Mouse (Mus musculus): ENCODE measurements around the gene Msrb3. TPM values are rescaled to one million over a fixed set of nuclear protein-coding genes. Genes with fewer than 3 reads are reported as not detected.

Msrb3 gene
- polyA plus RNA-seq, 1 experiment from 2014 or later = 1.7 TPM

- H3K4me2 ChIP-seq (replicated peaks) = no peak overlapping the region
- H3K4me3 ChIP-seq = no peak overlapping the region
- H3K9ac ChIP-seq (replicated peaks) = no peak overlapping the region
- H3K27ac ChIP-seq (replicated peaks) = no peak overlapping the region
- no peaks in the 10 kb centered on the region for H3K27me3 ChIP-seq
- 0 out of 2 replicates have a peak, but pooled peaks cover 6% of the 10 kb centered on the region for H3K4me1 ChIP-seq
- no peak for ATAC-seq (replicated peaks)
- 47% methylated on average over 15 of the region's 15 CpGs for WGBS
- no peaks in the 10 kb centered on the region for H3K9me3 ChIP-seq
- no peaks in the 10 kb centered on the region for H3K36me3 ChIP-seq
Measured at GRCm38 (mm10) chr10:120914948-120915631, 16.2 kb upstream of the Msrb3 start.

GRCm38 (mm10) chr10:120914286-120914685 is 15.4 kb upstream of the Msrb3 start:
- Histone ChIP-seq H3K4me1 (0 out of 2 replicates have a peak, but pooled peaks cover 6% of the 10 kb centered on the region), H3K4me3 (no peak overlapping the region), H3K27ac (replicated peaks) (no peak overlapping the region), H3K9me3 (no peaks in the 10 kb centered on the region), H3K9ac (replicated peaks) (no peak overlapping the region), H3K27me3 (no peaks in the 10 kb centered on the region), H3K4me2 (replicated peaks) (no peak overlapping the region), H3K36me3 (no peaks in the 10 kb centered on the region)
- 82% methylated on average over 7 of the region's 7 CpGs for WGBS
- ATAC-seq (replicated peaks) = no peak

GRCm38 (mm10) chr10:120913796-120914195 is 14.9 kb upstream of the Msrb3 start:
- no peaks in the 10 kb centered on the region for H3K9me3 ChIP-seq
- whole genome bisulfite sequencing = 75% methylated on average over 7 of the region's 7 CpGs
- H3K36me3 ChIP-seq = no peaks in the 10 kb centered on the region
- 0 out of 2 replicates have a peak, but pooled peaks cover 6% of the 10 kb centered on the region for H3K4me1 ChIP-seq
- H3K27me3 ChIP-seq = no peaks in the 10 kb centered on the region
- ATAC-seq (replicated peaks) = no peak
- no peak overlapping the region for H3K9ac ChIP-seq (replicated peaks)
- H3K4me3 ChIP-seq = no peak overlapping the region
- no peak overlapping the region for H3K4me2 ChIP-seq (replicated peaks)
- H3K27ac ChIP-seq (replicated peaks) = no peak overlapping the region

- H3K36me3 ChIP-seq = no peaks in the 10 kb centered on the region
- H3K9me3 ChIP-seq = no peaks in the 10 kb centered on the region
- WGBS = 83% methylated on average over 4 of the region's 4 CpGs
Measured at GRCm38 (mm10) chr10:120911971-120912370, 13.1 kb upstream of the Msrb3 start.

GRCm38 (mm10) chr10:120908776-120909574 is 10.1 kb upstream of the Msrb3 start:
- H3K27me3 ChIP-seq = no peaks in the 10 kb centered on the region
- no peak for ATAC-seq (replicated peaks)
- H3K9me3 ChIP-seq = no peaks in the 10 kb centered on the region
- no peak overlapping the region for H3K4me3 ChIP-seq
- H3K36me3 ChIP-seq = no peaks in the 10 kb centered on the region
- 93% methylated on average over 11 of the region's 11 CpGs for WGBS
- H3K27ac ChIP-seq (replicated peaks) = no peak overlapping the region
- H3K4me2 ChIP-seq (replicated peaks) = no peak overlapping the region
- no peak overlapping the region for H3K9ac ChIP-seq (replicated peaks)
- no peaks in the 10 kb centered on the region for H3K4me1 ChIP-seq

More at GRCm38 (mm10) chr10:120911971-120912370, 13.1 kb upstream of the Msrb3 start:
- Histone ChIP-seq H3K4me1 (0 out of 2 replicates have a peak, but pooled peaks cover 6% of the 10 kb centered on the region), H3K9ac (replicated peaks) (no peak overlapping the region), H3K4me3 (no peak overlapping the region), H3K27me3 (no peaks in the 10 kb centered on the region), H3K27ac (replicated peaks) (no peak overlapping the region), H3K4me2 (replicated peaks) (no peak overlapping the region)
- no peak for ATAC-seq (replicated peaks)

GRCm38 (mm10) chr10:120904676-120905075 is 5.8 kb upstream of the Msrb3 start:
- H3K27ac ChIP-seq (replicated peaks) = no peak overlapping the region
- no peak for ATAC-seq (replicated peaks)
- H3K4me3 ChIP-seq = no peak overlapping the region
- H3K27me3 ChIP-seq = no peaks in the 10 kb centered on the region; the same call in 1 of the 2 replicates
- no peaks in the 10 kb centered on the region for H3K9me3 ChIP-seq
- H3K4me1 ChIP-seq = peaks cover 12% of the 10 kb centered on the region
- H3K9ac ChIP-seq (replicated peaks) = no peak overlapping the region
- 84% methylated on average over 10 of the region's 10 CpGs for WGBS
- H3K36me3 ChIP-seq = no peaks in the 10 kb centered on the region
- H3K4me2 ChIP-seq (replicated peaks) = no peak overlapping the region

GRCm38 (mm10) chr10:120903843-120904468 is 5.1 kb upstream of the Msrb3 start:
- no peaks in the 10 kb centered on the region for H3K36me3 ChIP-seq
- ATAC-seq (replicated peaks) = no peak
- 81% methylated on average over 4 of the region's 4 CpGs for WGBS

GRCm38 (mm10) chr10:120901746-120902145 is 2.8 kb upstream of the Msrb3 start:
- H3K4me2 ChIP-seq (replicated peaks) = no peak overlapping the region
- 67% methylated on average over 9 of the region's 9 CpGs for WGBS
- no peak for ATAC-seq (replicated peaks)
- H3K4me1 ChIP-seq = peaks cover 28% of the 10 kb centered on the region
- H3K9ac ChIP-seq (replicated peaks) = no peak overlapping the region
- H3K9me3 ChIP-seq = no peaks in the 10 kb centered on the region
- no peak overlapping the region for H3K4me3 ChIP-seq
- no peaks in the 10 kb centered on the region for H3K36me3 ChIP-seq
- H3K27me3 ChIP-seq = peaks cover 16% of the 10 kb centered on the region; the same call in 1 of the 2 replicates
- H3K27ac ChIP-seq (replicated peaks) = no peak overlapping the region

More at GRCm38 (mm10) chr10:120903843-120904468, 5.1 kb upstream of the Msrb3 start:
- Histone ChIP-seq H3K9ac (replicated peaks) (no peak overlapping the region), H3K9me3 (no peaks in the 10 kb centered on the region), H3K4me1 (peaks cover 19% of the 10 kb centered on the region), H3K4me3 (no peak overlapping the region), H3K4me2 (replicated peaks) (no peak overlapping the region), H3K27me3 (peaks cover 2% of the 10 kb centered on the region; the same call in 1 of the 2 replicates), H3K27ac (replicated peaks) (no peak overlapping the region)

- Histone ChIP-seq H3K4me2 (replicated peaks) (no peak overlapping the region), H3K36me3 (no peaks in the 10 kb centered on the region), H3K4me1 (peaks cover 28% of the 10 kb centered on the region), H3K4me3 (no peak overlapping the region), H3K9me3 (no peaks in the 10 kb centered on the region), H3K27me3 (peaks cover 22% of the 10 kb centered on the region; the same call in 1 of the 2 replicates), H3K27ac (replicated peaks) (no peak overlapping the region), H3K9ac (replicated peaks) (no peak overlapping the region)
- no peak; the same call in 1 of the 2 replicates for ATAC-seq (replicated peaks)
- WGBS = 35% methylated on average over 13 of the region's 13 CpGs
Measured at GRCm38 (mm10) chr10:120900096-120900495, 1.2 kb upstream of the Msrb3 start.

- under 1% methylated on average over 43 of the region's 49 CpGs for WGBS
- Histone ChIP-seq H3K27me3 (peaks cover 22% of the 10 kb centered on the region; the same call in 1 of the 2 replicates), H3K9ac (replicated peaks) (peak overlapping the region; percentile 48)
Measured at GRCm38 (mm10) chr10:120898357-120898756, 544 bp downstream of the Msrb3 start.

GRCm38 (mm10) chr10:120895899-120896289 is 3.0 kb downstream of the Msrb3 start:
- Histone ChIP-seq H3K4me3 (no peak overlapping the region), H3K27ac (replicated peaks) (no peak overlapping the region), H3K4me1 (peaks cover 27% of the 10 kb centered on the region), H3K36me3 (no peaks in the 10 kb centered on the region), H3K4me2 (replicated peaks) (no peak overlapping the region), H3K9me3 (no peaks in the 10 kb centered on the region), H3K27me3 (peaks cover 22% of the 10 kb centered on the region; the same call in 1 of the 2 replicates), H3K9ac (replicated peaks) (no peak overlapping the region)
- 34% methylated on average over 15 of the region's 15 CpGs for WGBS
- no peak for ATAC-seq (replicated peaks)

More at GRCm38 (mm10) chr10:120898357-120898756, 544 bp downstream of the Msrb3 start:
- Histone ChIP-seq H3K4me1 (peaks cover 28% of the 10 kb centered on the region), H3K4me2 (replicated peaks) (peak overlapping the region; percentile 98), H3K27ac (replicated peaks) (no peak overlapping the region), H3K36me3 (no peaks in the 10 kb centered on the region), H3K4me3 (peak overlapping the region; percentile 53), H3K9me3 (no peaks in the 10 kb centered on the region)
- ATAC-seq (replicated peaks) = peak; percentile 39
